Comparison of ENCODE assay signal across 17 mouse cellular contexts in genomic region chr13:93153280-93153679, GRCm38 (mm10). TPM values are rescaled to one million over a fixed set of nuclear protein-coding genes. Genes with fewer than 3 reads are reported as not detected.
"Had no signal": no experiment of that assay in that cellular context is flagged by ENCODE, and none has a peak within 500 bp of the region (broad histone marks: within the 10 kb centered on the region; RNA-seq: fewer than 3 reads in every experiment).

No protein-coding gene starts in this region.

- H3K4me3 ChIP-seq: kidney, embryonic 15.5 days; liver, embryonic 13.5 days; neural tube, embryonic 12.5 days; neural tube, embryonic 15.5 days had no signal

- H3K27ac ChIP-seq: kidney, embryonic 15.5 days; liver, embryonic 13.5 days; neural tube, embryonic 12.5 days; neural tube, embryonic 15.5 days had no signal

- H3K9me3 ChIP-seq: kidney, embryonic 15.5 days; liver, embryonic 13.5 days; neural tube, embryonic 12.5 days; neural tube, embryonic 15.5 days had no signal

- H3K4me1 ChIP-seq: kidney, embryonic 15.5 days; liver, embryonic 13.5 days; neural tube, embryonic 12.5 days; neural tube, embryonic 15.5 days had no signal

- H3K9ac ChIP-seq: kidney, embryonic 15.5 days; liver, embryonic 13.5 days; neural tube, embryonic 12.5 days; neural tube, embryonic 15.5 days had no signal

- H3K27me3 ChIP-seq: kidney, embryonic 15.5 days; liver, embryonic 13.5 days; neural tube, embryonic 12.5 days; neural tube, embryonic 15.5 days had no signal

- H3K4me2 ChIP-seq: kidney, embryonic 15.5 days; liver, embryonic 13.5 days; midbrain, embryonic 11.5 days; neural tube, embryonic 12.5 days; neural tube, embryonic 15.5 days had no signal

- DNase-seq: kidney, adult 11 months; kidney, adult 8-10 months; kidney, postnatal 10 days; kidney, postnatal 36 days; liver, embryonic 13.5 days; lung, adult 2 months; lung, postnatal 14 days; lung, postnatal 4 days; midbrain, embryonic 14.5 days; right cerebral cortex, adult 18-20 months; right cerebral cortex, postnatal 14 days; right cerebral cortex, postnatal 4 days had no signal

RNA-seq across cellular contexts. Expression of gene Cmya5, which starts 8.8 kb away (rescaled TPM):
- total RNA-seq: megakaryocyte progenitor cell, adult 5-6 weeks had no signal
